Comparison of ENCODE assay signal across 8 mouse cellular contexts in the genomic region with DNA sequence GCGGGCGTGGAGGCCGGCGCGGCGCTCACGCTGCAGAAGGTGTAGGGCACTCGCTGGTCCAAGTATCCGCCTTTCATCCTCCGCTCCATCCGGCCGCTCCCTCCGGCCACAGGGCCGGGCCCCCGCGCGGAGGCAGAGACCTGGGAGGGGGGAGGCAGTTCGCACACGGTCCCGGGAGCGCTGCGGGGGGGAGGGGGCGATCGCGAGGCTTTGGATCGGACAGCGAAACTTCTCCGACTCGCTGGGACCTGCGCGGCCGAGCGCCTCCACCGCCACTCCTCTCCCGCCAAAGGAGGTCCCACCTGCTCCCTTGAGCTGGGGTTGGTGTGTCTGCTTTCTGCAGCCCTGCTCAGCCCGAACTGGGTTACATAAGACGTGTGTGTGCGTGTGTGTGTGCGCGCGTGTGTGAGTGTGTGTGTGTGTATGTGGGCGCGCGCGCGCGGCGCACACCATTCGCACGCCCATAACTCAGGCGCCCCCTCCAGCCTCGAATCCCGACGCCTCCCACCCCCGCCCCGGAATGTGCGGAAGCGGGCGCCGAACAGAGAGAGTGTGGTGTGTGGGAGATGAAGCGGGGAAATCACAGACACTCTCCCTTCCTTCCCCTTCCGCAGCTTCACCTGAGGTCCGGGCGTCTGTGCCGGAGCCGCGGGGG. TPM values are rescaled to one million over a fixed set of nuclear protein-coding genes. Genes with fewer than 3 reads are reported as not detected.
A peak's percentile ranks its signal among the peaks of the same experiment; 100 is the strongest.
DNase-seq lines count a peak whose midpoint lies in the region; ATAC-seq and TF ChIP-seq lines count a peak whose summit lies in the region.

No protein-coding gene starts in this region.

- peak; percentile 10 for DNase-seq in kidney, adult 2 months
- no peak for DNase-seq in kidney, adult 9 months
- peak; percentile 68 for DNase-seq in WW6 (ENCODE audit: low read depth, low spot score)
- peak; percentile 49 for DNase-seq in embryonic facial prominence, embryonic 11.5 days (ENCODE audit: low spot score)
- peak; percentile 49 for DNase-seq in liver, embryonic 11.5 days (ENCODE audit: low spot score)

- H3K4me1 ChIP-seq in kidney, adult 2 months (ENCODE audit: control insufficient read depth, insufficient read depth, low read length) = peaks cover 3% of the 10 kb centered on the region; the same call in 1 of the 2 replicates
- H3K4me1 ChIP-seq in embryonic facial prominence, embryonic 11.5 days (ENCODE audit: control insufficient read depth, insufficient read depth, low read length) = no peaks in the 10 kb centered on the region; the same call in 1 of the 2 replicates
- H3K4me1 ChIP-seq in hindbrain, embryonic 13.5 days (replicated peaks) = peaks cover 21% of the 10 kb centered on the region
- H3K4me1 ChIP-seq in liver, embryonic 11.5 days (replicated peaks; ENCODE audit: control insufficient read depth, insufficient read depth, low read length) = peaks cover 6% of the 10 kb centered on the region
- peaks cover 11% of the 10 kb centered on the region; the same call in 1 of the 2 replicates for H3K4me1 ChIP-seq in neural tube, embryonic 14.5 days (ENCODE audit: control insufficient read depth, insufficient read depth, low read length)

- TF ChIP-seq CTCF in kidney, adult 2 months (conservative IDR thresholded peaks at IDR 0.05; ENCODE audit: insufficient read depth, insufficient read length, low read depth, low read length) = no peak

- under 1% methylated on average over 61 of the region's 67 CpGs for WGBS in kidney, adult 2 months
- under 1% methylated on average over 48 of the region's 67 CpGs for whole genome bisulfite sequencing in embryonic facial prominence, embryonic 11.5 days
- WGBS in hindbrain, embryonic 13.5 days = 0% methylated on average over 60 of the region's 67 CpGs
- under 1% methylated on average over 61 of the region's 67 CpGs for WGBS in liver, embryonic 11.5 days
- under 1% methylated on average over 62 of the region's 67 CpGs for WGBS in neural tube, embryonic 14.5 days

- peak; percentile 76 for ATAC-seq in embryonic facial prominence, embryonic 11.5 days (replicated peaks; ENCODE audit: insufficient number of reproducible peaks, low FRiP score, low TSS enrichment, low read depth)
- ATAC-seq in hindbrain, embryonic 13.5 days (ENCODE audit: low FRiP score) = peak; percentile 66
- peak; percentile 45 for ATAC-seq in liver, embryonic 11.5 days (replicated peaks; ENCODE audit: low FRiP score)
- ATAC-seq in neural tube, embryonic 14.5 days (ENCODE audit: low read depth) = peak; percentile 42
- ATAC-seq in megakaryocyte progenitor cell, adult 5-6 weeks (replicated peaks; ENCODE audit: poor library complexity) = no peak

- peak overlapping the region; percentile 69 for H3K9ac ChIP-seq in embryonic facial prominence, embryonic 11.5 days (replicated peaks; ENCODE audit: low read length)
- H3K9ac ChIP-seq in hindbrain, embryonic 13.5 days = peak overlapping the region; percentile 68
- H3K9ac ChIP-seq in liver, embryonic 11.5 days (ENCODE audit: low read depth, low read length) = peak overlapping the region; percentile 60
- H3K9ac ChIP-seq in neural tube, embryonic 14.5 days (replicated peaks; ENCODE audit: low read depth, low read length) = peak overlapping the region; percentile 57

- 0 out of 2 replicates have a peak, but pooled peaks cover 2% of the 10 kb centered on the region for H3K27me3 ChIP-seq in kidney, adult 2 months (replicated peaks; ENCODE audit: control insufficient read depth, insufficient read depth, low read length)
- H3K27me3 ChIP-seq in embryonic facial prominence, embryonic 11.5 days (ENCODE audit: control insufficient read depth, insufficient read depth, low read length) = peaks cover 34% of the 10 kb centered on the region
- H3K27me3 ChIP-seq in hindbrain, embryonic 13.5 days = peaks cover 94% of the 10 kb centered on the region
- peaks cover 80% of the 10 kb centered on the region for H3K27me3 ChIP-seq in liver, embryonic 11.5 days (replicated peaks; ENCODE audit: control insufficient read depth, insufficient read depth, low read length)
- peaks cover 43% of the 10 kb centered on the region for H3K27me3 ChIP-seq in neural tube, embryonic 14.5 days (ENCODE audit: control insufficient read depth, insufficient read depth, low read length)

- H3K27ac ChIP-seq in kidney, adult 2 months (ENCODE audit: insufficient read depth, low read depth, low read length) = no peak overlapping the region
- H3K27ac ChIP-seq in embryonic facial prominence, embryonic 11.5 days (replicated peaks; ENCODE audit: low read depth, low read length) = peak overlapping the region; percentile 70
- 0 out of 2 replicates have a peak overlapping the region, but pooled peaks have one; percentile 30 for H3K27ac ChIP-seq in hindbrain, embryonic 13.5 days
- H3K27ac ChIP-seq in liver, embryonic 11.5 days (ENCODE audit: low read depth, low read length) = peak overlapping the region; percentile 11; the same call in 1 of the 2 replicates
- peak overlapping the region; percentile 52; the same call in 1 of the 2 replicates for H3K27ac ChIP-seq in neural tube, embryonic 14.5 days (ENCODE audit: low read depth, low read length)

- H3K9me3 ChIP-seq in embryonic facial prominence, embryonic 11.5 days (replicated peaks; ENCODE audit: control insufficient read depth, low read length) = no peaks in the 10 kb centered on the region
- H3K9me3 ChIP-seq in hindbrain, embryonic 13.5 days = no peaks in the 10 kb centered on the region
- H3K9me3 ChIP-seq in liver, embryonic 11.5 days (ENCODE audit: control insufficient read depth, low read length) = no peaks in the 10 kb centered on the region
- no peaks in the 10 kb centered on the region for H3K9me3 ChIP-seq in neural tube, embryonic 14.5 days (ENCODE audit: control insufficient read depth, low read length)

- no peaks in the 10 kb centered on the region for H3K36me3 ChIP-seq in kidney, adult 2 months (ENCODE audit: control insufficient read depth, insufficient read depth, low read length)
- no peaks in the 10 kb centered on the region for H3K36me3 ChIP-seq in embryonic facial prominence, embryonic 11.5 days (replicated peaks; ENCODE audit: control insufficient read depth, insufficient read depth, low read depth, low read length)
- no peaks in the 10 kb centered on the region for H3K36me3 ChIP-seq in hindbrain, embryonic 13.5 days
- H3K36me3 ChIP-seq in liver, embryonic 11.5 days (ENCODE audit: control insufficient read depth, insufficient read depth, low read length) = no peaks in the 10 kb centered on the region
- H3K36me3 ChIP-seq in neural tube, embryonic 14.5 days (ENCODE audit: control insufficient read depth, insufficient read depth, low read length) = no peaks in the 10 kb centered on the region

- H3K4me2 ChIP-seq in embryonic facial prominence, embryonic 11.5 days (ENCODE audit: low read depth, low read length) = peak overlapping the region; percentile 95
- peak overlapping the region; percentile 94 for H3K4me2 ChIP-seq in hindbrain, embryonic 13.5 days
- H3K4me2 ChIP-seq in liver, embryonic 11.5 days = peak overlapping the region; percentile 91
- peak overlapping the region; percentile 96 for H3K4me2 ChIP-seq in neural tube, embryonic 14.5 days (ENCODE audit: low read depth, low read length)

- TF ChIP-seq POLR2A in kidney, adult 2 months (IDR thresholded peaks at IDR 0.05; ENCODE audit: low read depth, low read length) = no peak

- H3K4me3 ChIP-seq in kidney, adult 2 months (ENCODE audit: insufficient read depth, low read depth, low read length) = peak overlapping the region; percentile 34
- H3K4me3 ChIP-seq in embryonic facial prominence, embryonic 11.5 days (ENCODE audit: low read depth, low read length) = peak overlapping the region; percentile 57
- peak overlapping the region; percentile 52 for H3K4me3 ChIP-seq in hindbrain, embryonic 13.5 days
- H3K4me3 ChIP-seq in liver, embryonic 11.5 days (ENCODE audit: low read depth, low read length) = peak overlapping the region; percentile 54
- peak overlapping the region; percentile 49 for H3K4me3 ChIP-seq in neural tube, embryonic 14.5 days (ENCODE audit: low read depth, low read length)

RNA-seq across cellular contexts. Expression of a gene that starts 0.6 kb away (rescaled TPM):
- 1.1 and 1.3 TPM in 2 replicates for polyA plus RNA-seq in kidney, adult 2 months (2012; rRNA removed)
- polyA plus RNA-seq in embryonic facial prominence, embryonic 11.5 days (2014; fragmentation: Nextera tagmentation; extraction: Ambion mirVana) = 14.5 and 15.1 TPM in 2 replicates
- polyA plus RNA-seq in hindbrain, embryonic 13.5 days (2015; fragmentation: Nextera tagmentation; extraction: Ambion mirVana) = 4.5 and 6.4 TPM in 2 replicates
- polyA plus RNA-seq in liver, embryonic 11.5 days (2014; fragmentation: Nextera tagmentation; extraction: Ambion mirVana) = 3.3 and 3.9 TPM in 2 replicates
- polyA plus RNA-seq in neural tube, embryonic 14.5 days (2014; fragmentation: Nextera tagmentation; extraction: Ambion mirVana) = 14.0 and 14.7 TPM in 2 replicates
- total RNA-seq in megakaryocyte progenitor cell, adult 5-6 weeks (2015) = 0.05 TPM in 1 of 2 replicates, not detected in the other
- total RNA-seq in megakaryocyte progenitor cell, adult 5-6 weeks (2017) = not detected in 2 replicates

RNA-seq across cellular contexts. Expression of a gene that starts 51.9 kb away (rescaled TPM):
- 9.8 and 10.6 TPM in 2 replicates for polyA plus RNA-seq in kidney, adult 2 months (2012; rRNA removed)
- polyA plus RNA-seq in embryonic facial prominence, embryonic 11.5 days (2014; fragmentation: Nextera tagmentation; extraction: Ambion mirVana) = 46.7 and 47.3 TPM in 2 replicates
- 35.1 and 39.7 TPM in 2 replicates for polyA plus RNA-seq in hindbrain, embryonic 13.5 days (2015; fragmentation: Nextera tagmentation; extraction: Ambion mirVana)
- 37.6 and 38.8 TPM in 2 replicates for polyA plus RNA-seq in liver, embryonic 11.5 days (2014; fragmentation: Nextera tagmentation; extraction: Ambion mirVana)
- polyA plus RNA-seq in neural tube, embryonic 14.5 days (2014; fragmentation: Nextera tagmentation; extraction: Ambion mirVana) = 33.5 and 36.6 TPM in 2 replicates
- total RNA-seq in megakaryocyte progenitor cell, adult 5-6 weeks (2015) = 21.3 and 23.3 TPM in 2 replicates
- 26.1 and 33.5 TPM in 2 replicates for total RNA-seq in megakaryocyte progenitor cell, adult 5-6 weeks (2017)
